Mouse (Mus musculus) splenic B cell, adult 2 months (primary cell): ENCODE results near the gene Lamb3.

ENCODE experiments used
- DNase-seq: peaks from one replicate; pipeline ENCODE4 v3.0.0-alpha.2; 2011; ENCODE audit warnings: low read depth, low spot score
- H3K27me3 ChIP-seq: 2 replicates; pipeline ENCODE4 v1.6.1; 2012; ENCODE audit warnings: mild to moderate bottlenecking, low read length, moderate library complexity, mixed read lengths; ENCODE audit not compliant: control insufficient read depth, poor library complexity, insufficient read depth, severe bottlenecking
- H3K36me3 ChIP-seq: 2 replicates; pipeline ENCODE4 v1.6.1; 2012; ENCODE audit warnings: mild to moderate bottlenecking, low read length, moderate library complexity, mixed read lengths; ENCODE audit not compliant: control insufficient read depth, poor library complexity, insufficient read depth, severe bottlenecking

Gene Lamb3

GRCm38 (mm10) chr1:193389505-193389904, 182.0 kb downstream of the Lamb3 start:
- no peak for DNase-seq
- Histone ChIP-seq H3K27me3 (no peaks in the 10 kb centered on the region), H3K36me3 (no peaks in the 10 kb centered on the region)

DNA sequence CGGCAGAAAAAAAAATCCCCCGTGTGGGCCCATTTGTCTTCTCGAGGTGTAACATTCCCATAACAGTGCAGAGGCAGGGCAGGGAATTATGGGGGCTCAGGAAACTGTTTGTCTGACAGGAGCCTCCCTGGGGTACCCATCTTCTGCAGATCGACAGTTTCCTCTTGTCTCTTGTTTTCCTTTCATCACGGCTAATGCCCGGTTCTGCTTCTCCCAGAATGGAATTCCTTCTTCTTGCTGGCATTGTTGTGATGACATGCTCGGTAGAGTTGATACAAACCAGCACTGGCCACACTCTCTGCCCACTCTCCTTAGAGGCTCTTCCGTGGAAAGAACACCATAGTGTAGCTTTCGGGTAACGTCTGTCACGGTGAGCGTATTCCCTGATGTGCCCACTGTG, 182.5 kb downstream of the Lamb3 start:
- no peaks in the 10 kb centered on the region for H3K36me3 ChIP-seq
- no peak for DNase-seq
- no peaks in the 10 kb centered on the region for H3K27me3 ChIP-seq

DNA sequence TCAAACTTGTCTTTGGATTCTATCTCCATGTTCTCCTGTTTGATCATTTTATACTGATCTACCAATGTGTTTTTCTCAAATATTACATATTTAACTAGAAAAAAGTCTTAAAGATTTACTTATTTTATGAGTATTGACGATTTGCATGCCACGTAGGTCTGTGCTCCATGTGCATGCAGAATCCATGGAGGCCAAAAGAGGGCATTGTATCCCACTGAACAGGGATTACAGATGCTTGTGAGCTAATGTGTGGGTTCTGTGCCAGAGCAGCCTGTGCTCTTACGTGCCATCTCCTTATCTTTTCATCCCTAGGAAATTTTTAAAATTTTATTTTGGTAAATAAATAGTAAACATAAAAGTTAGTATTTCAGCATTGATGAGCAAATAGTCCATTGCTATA, 184.8 kb downstream of the Lamb3 start:
- DNase-seq, result no peak
- no peaks in the 10 kb centered on the region for H3K27me3 ChIP-seq
- no peaks in the 10 kb centered on the region for H3K36me3 ChIP-seq
